Mouse (Mus musculus): ENCODE measurements around the gene Col6a3. TPM values are rescaled to one million over a fixed set of nuclear protein-coding genes. Genes with fewer than 3 reads are reported as not detected.
A peak's percentile ranks its signal among the peaks of the same experiment; 100 is the strongest.

The Col6a3 gene
- polyA plus RNA-seq, 1 experiment from 2014 or later = 2.2 TPM

- ATAC-seq = no peak
- H3K4me3 ChIP-seq = no peak overlapping the region
- H3K4me2 ChIP-seq = no peak overlapping the region
Measured at GRCm38 (mm10) chr1:90748544-90748943, 95.2 kb downstream of the Col6a3 start.

GRCm38 (mm10) chr1:90743941-90744386, 99.8 kb downstream of the Col6a3 start:
- H3K27ac ChIP-seq = peak overlapping the region; percentile 86
- H3K9me3 ChIP-seq (replicated peaks) = no peaks in the 10 kb centered on the region
- peaks cover 15% of the 10 kb centered on the region for H3K4me1 ChIP-seq
- H3K4me3 ChIP-seq = peak overlapping the region; percentile 36
- 6% methylated on average over 14 of the region's 14 CpGs for WGBS
- peak overlapping the region; percentile 67 for H3K9ac ChIP-seq
- ATAC-seq = peak; percentile 95
- H3K36me3 ChIP-seq (ENCODE audit: poor library complexity, severe bottlenecking) = no peaks in the 10 kb centered on the region
- H3K4me2 ChIP-seq = peak overlapping the region; percentile 64
- H3K27me3 ChIP-seq = no peaks in the 10 kb centered on the region

More at GRCm38 (mm10) chr1:90748544-90748943, 95.2 kb downstream of the Col6a3 start:
- 81% methylated on average over 4 of the region's 4 CpGs for WGBS
- Histone ChIP-seq H3K27ac (no peak overlapping the region), H3K27me3 (no peaks in the 10 kb centered on the region), H3K4me1 (peaks cover 13% of the 10 kb centered on the region), H3K36me3 (ENCODE audit: poor library complexity, severe bottlenecking) (no peaks in the 10 kb centered on the region), H3K9ac (no peak overlapping the region), H3K9me3 (replicated peaks) (no peaks in the 10 kb centered on the region)

- no peak overlapping the region for H3K9ac ChIP-seq
- H3K36me3 ChIP-seq (ENCODE audit: poor library complexity, severe bottlenecking) = no peaks in the 10 kb centered on the region
- no peak overlapping the region for H3K4me3 ChIP-seq
- H3K4me2 ChIP-seq = peak overlapping the region; percentile 64
- H3K4me1 ChIP-seq = peaks cover 15% of the 10 kb centered on the region
- ATAC-seq = peak; percentile 52; the same call in 1 of the 2 replicates
- peak overlapping the region; percentile 86; the same call in 1 of the 2 replicates for H3K27ac ChIP-seq
- H3K27me3 ChIP-seq = no peaks in the 10 kb centered on the region
- no peaks in the 10 kb centered on the region for H3K9me3 ChIP-seq (replicated peaks)
- WGBS = 83% methylated on average over 1 of the region's 1 CpGs
Measured at GRCm38 (mm10) chr1:90743445-90743844, 100.3 kb downstream of the Col6a3 start.

GRCm38 (mm10) chr1:90742641-90743040, 101.1 kb downstream of the Col6a3 start:
- H3K27ac ChIP-seq = no peak overlapping the region
- no peak for ATAC-seq

GRCm38 (mm10) chr1:90740216-90741170, 103.3 kb downstream of the Col6a3 start:
- H3K27ac ChIP-seq = no peak overlapping the region
- peaks cover 15% of the 10 kb centered on the region for H3K4me1 ChIP-seq
- no peaks in the 10 kb centered on the region for H3K36me3 ChIP-seq (ENCODE audit: poor library complexity, severe bottlenecking)
- WGBS = 76% methylated on average over 11 of the region's 11 CpGs
- no peak for ATAC-seq
- no peak overlapping the region for H3K4me3 ChIP-seq
- H3K9me3 ChIP-seq (replicated peaks) = no peaks in the 10 kb centered on the region
- H3K4me2 ChIP-seq = no peak overlapping the region
- no peak overlapping the region for H3K9ac ChIP-seq
- no peaks in the 10 kb centered on the region for H3K27me3 ChIP-seq

More at GRCm38 (mm10) chr1:90742641-90743040, 101.1 kb downstream of the Col6a3 start:
- no peaks in the 10 kb centered on the region for H3K27me3 ChIP-seq
- WGBS = 91% methylated on average over 7 of the region's 7 CpGs
- H3K4me2 ChIP-seq = no peak overlapping the region
- H3K36me3 ChIP-seq (ENCODE audit: poor library complexity, severe bottlenecking) = no peaks in the 10 kb centered on the region
- no peak overlapping the region for H3K4me3 ChIP-seq
- H3K9ac ChIP-seq = no peak overlapping the region
- peaks cover 15% of the 10 kb centered on the region for H3K4me1 ChIP-seq
- H3K9me3 ChIP-seq (replicated peaks) = no peaks in the 10 kb centered on the region

- Histone ChIP-seq H3K4me2 (no peak overlapping the region), H3K4me3 (no peak overlapping the region), H3K4me1 (peaks cover 12% of the 10 kb centered on the region), H3K9ac (no peak overlapping the region), H3K9me3 (replicated peaks) (no peaks in the 10 kb centered on the region), H3K36me3 (ENCODE audit: poor library complexity, severe bottlenecking) (no peaks in the 10 kb centered on the region), H3K27me3 (0 out of 2 replicates have a peak, but pooled peaks cover 3% of the 10 kb centered on the region), H3K27ac (no peak overlapping the region)
- WGBS = 96% methylated on average over 2 of the region's 2 CpGs
- ATAC-seq = no peak
Measured at GRCm38 (mm10) chr1:90738913-90739312, 104.9 kb downstream of the Col6a3 start.

- Histone ChIP-seq H3K4me3 (no peak overlapping the region), H3K9ac (no peak overlapping the region), H3K9me3 (replicated peaks) (no peaks in the 10 kb centered on the region), H3K4me2 (no peak overlapping the region), H3K4me1 (peaks cover 18% of the 10 kb centered on the region), H3K27me3 (no peaks in the 10 kb centered on the region), H3K27ac (no peak overlapping the region), H3K36me3 (ENCODE audit: poor library complexity, severe bottlenecking) (no peaks in the 10 kb centered on the region)
- ATAC-seq = no peak
- WGBS = 85% methylated on average over 3 of the region's 3 CpGs
Measured at GRCm38 (mm10) chr1:90729466-90729865, 114.3 kb downstream of the Col6a3 start.

GRCm38 (mm10) chr1:90723754-90724153, 120.0 kb downstream of the Col6a3 start:
- Histone ChIP-seq H3K27ac (no peak overlapping the region), H3K9ac (no peak overlapping the region), H3K36me3 (ENCODE audit: poor library complexity, severe bottlenecking) (no peaks in the 10 kb centered on the region), H3K9me3 (replicated peaks) (no peaks in the 10 kb centered on the region), H3K4me2 (no peak overlapping the region), H3K27me3 (no peaks in the 10 kb centered on the region), H3K4me1 (no peaks in the 10 kb centered on the region), H3K4me3 (no peak overlapping the region)
- no peak for ATAC-seq

GRCm38 (mm10) chr1:90723325-90723724, 120.4 kb downstream of the Col6a3 start:
- no peak overlapping the region for H3K27ac ChIP-seq
- H3K4me2 ChIP-seq = no peak overlapping the region
- no peaks in the 10 kb centered on the region for H3K4me1 ChIP-seq
- no peak overlapping the region for H3K9ac ChIP-seq
- no peaks in the 10 kb centered on the region for H3K9me3 ChIP-seq (replicated peaks)
- no peak for ATAC-seq
- no peak overlapping the region for H3K4me3 ChIP-seq
- no peaks in the 10 kb centered on the region for H3K27me3 ChIP-seq
- no peaks in the 10 kb centered on the region for H3K36me3 ChIP-seq (ENCODE audit: poor library complexity, severe bottlenecking)

- ATAC-seq = no peak
- Histone ChIP-seq H3K36me3 (ENCODE audit: poor library complexity, severe bottlenecking) (no peaks in the 10 kb centered on the region), H3K4me3 (no peak overlapping the region), H3K27ac (no peak overlapping the region), H3K9me3 (replicated peaks) (no peaks in the 10 kb centered on the region), H3K4me1 (no peaks in the 10 kb centered on the region), H3K27me3 (no peaks in the 10 kb centered on the region), H3K9ac (no peak overlapping the region), H3K4me2 (no peak overlapping the region)
Measured at GRCm38 (mm10) chr1:90722021-90722420, 121.8 kb downstream of the Col6a3 start.

GRCm38 (mm10) chr1:90720610-90721241, 123.0 kb downstream of the Col6a3 start:
- Histone ChIP-seq H3K36me3 (ENCODE audit: poor library complexity, severe bottlenecking) (no peaks in the 10 kb centered on the region), H3K4me1 (no peaks in the 10 kb centered on the region), H3K4me2 (no peak overlapping the region), H3K9ac (no peak overlapping the region), H3K9me3 (replicated peaks) (no peaks in the 10 kb centered on the region), H3K27me3 (no peaks in the 10 kb centered on the region), H3K4me3 (no peak overlapping the region), H3K27ac (no peak overlapping the region)
- no peak for ATAC-seq
- 79% methylated on average over 7 of the region's 7 CpGs for WGBS

GRCm38 (mm10) chr1:90718826-90719550, 124.8 kb downstream of the Col6a3 start:
- H3K4me3 ChIP-seq = no peak overlapping the region
- no peaks in the 10 kb centered on the region for H3K36me3 ChIP-seq (ENCODE audit: poor library complexity, severe bottlenecking)
- H3K4me2 ChIP-seq = no peak overlapping the region
- H3K4me1 ChIP-seq = no peaks in the 10 kb centered on the region
- WGBS = 92% methylated on average over 6 of the region's 6 CpGs
- H3K9ac ChIP-seq = no peak overlapping the region
- no peaks in the 10 kb centered on the region for H3K9me3 ChIP-seq (replicated peaks)
- no peak for ATAC-seq
- no peak overlapping the region for H3K27ac ChIP-seq
- no peaks in the 10 kb centered on the region for H3K27me3 ChIP-seq

Measured in forebrain, embryonic 13.5 days (tissue).